In genomic region chr4:105098158-105098557, GRCm38 (mm10) we compare ENCODE assay signal across 29 mouse cellular contexts. TPM values are rescaled to one million over a fixed set of nuclear protein-coding genes. Genes with fewer than 3 reads are reported as not detected.
DNase-seq lines count a peak whose midpoint lies in the region; ATAC-seq and TF ChIP-seq lines count a peak whose summit lies in the region.
"Had no signal": no experiment of that assay in that cellular context is flagged by ENCODE, and none has a peak within 500 bp of the region (broad histone marks: within the 10 kb centered on the region; RNA-seq: fewer than 3 reads in every experiment).

No protein-coding gene starts in this region.

- H3K4me2 ChIP-seq in heart, embryonic 14.5 days (ENCODE audit: low read length), result no peak overlapping the region
- H3K4me2 ChIP-seq in liver, postnatal 0 days (ENCODE audit: low read depth, low read length), result no peak overlapping the region
- H3K4me2 ChIP-seq: heart, embryonic 13.5 days; hindbrain, embryonic 13.5 days; limb, embryonic 12.5 days; liver, embryonic 11.5 days; midbrain, embryonic 12.5 days; neural tube, embryonic 13.5 days had no signal

- H3K9ac ChIP-seq in heart, embryonic 14.5 days (ENCODE audit: low read length), result 0 out of 2 replicates have a peak overlapping the region, but pooled peaks have one; percentile 8
- H3K9ac ChIP-seq in liver, adult 2 months (ENCODE audit: low read depth, low read length), result no peak overlapping the region
- H3K9ac ChIP-seq in liver, postnatal 0 days (replicated peaks), result no peak overlapping the region
- H3K9ac ChIP-seq: hindbrain, embryonic 13.5 days; limb, embryonic 12.5 days; midbrain, embryonic 12.5 days; neural tube, embryonic 13.5 days had no signal

- intact Hi-C loops in gastrocnemius, adult 2 months (cut with DNase I), result no loop called here
- intact Hi-C loops in heart, postnatal 14 days (cut with DNase I), result no loop called here

- H3K27ac ChIP-seq in gastrocnemius, adult 2 months, result peak overlapping the region; percentile 95
- peak overlapping the region in 1 of 2 experiments; percentile 94; a peak in 3 of 4 replicates for H3K27ac ChIP-seq in heart, embryonic 14.5 days (replicated peaks in 1 of 2; ENCODE audit: control insufficient read depth in 1 of 2, insufficient read depth in 1 of 2, low read depth in 2 of 2, low read length in 2 of 2)
- peak overlapping the region; percentile 50; the same call in 1 of the 2 replicates for H3K27ac ChIP-seq in liver, adult 2 months (replicated peaks; ENCODE audit: insufficient read depth, low read depth, low read length)
- no peak overlapping the region for H3K27ac ChIP-seq in liver, postnatal 0 days (ENCODE audit: low read depth)
- H3K27ac ChIP-seq in cortical plate, adult 2 months (ENCODE audit: insufficient read depth, low read length), result 0 out of 2 replicates have a peak overlapping the region, but pooled peaks have one; percentile 40
- H3K27ac ChIP-seq: hindbrain, embryonic 13.5 days; limb, embryonic 12.5 days; midbrain, embryonic 12.5 days; neural tube, embryonic 13.5 days had no signal

- H3K36me3 ChIP-seq in heart, embryonic 14.5 days (ENCODE audit: control insufficient read depth, insufficient read depth, low read length), result no peaks in the 10 kb centered on the region
- H3K36me3 ChIP-seq in liver, adult 2 months (ENCODE audit: control insufficient read depth, insufficient read depth, low read length), result no peaks in the 10 kb centered on the region
- H3K36me3 ChIP-seq in liver, postnatal 0 days (replicated peaks; ENCODE audit: insufficient read depth, low read length), result no peaks in the 10 kb centered on the region
- H3K36me3 ChIP-seq: hindbrain, embryonic 13.5 days; limb, embryonic 12.5 days; midbrain, embryonic 12.5 days; neural tube, embryonic 13.5 days had no signal

- no peak for TF ChIP-seq EP300 in liver, postnatal 0 days (IDR thresholded peaks at IDR 0.05; ENCODE audit: low read depth)

- no peak for TF ChIP-seq CTCF in gastrocnemius, adult 2 months (IDR thresholded peaks at IDR 0.05)
- no peak for TF ChIP-seq CTCF in liver, adult 2 months (IDR thresholded peaks at IDR 0.05; ENCODE audit: low read depth, low read length)
- TF ChIP-seq CTCF in liver, postnatal 0 days (IDR thresholded peaks at IDR 0.05; ENCODE audit: low read depth), result no peak
- TF ChIP-seq CTCF in cortical plate, adult 2 months (IDR thresholded peaks at IDR 0.05; ENCODE audit: extremely low read depth, insufficient read depth, low read length), result no peak

- no peak overlapping the region for H3K4me3 ChIP-seq in gastrocnemius, adult 2 months
- no peak overlapping the region for H3K4me3 ChIP-seq in heart, embryonic 14.5 days (ENCODE audit: control insufficient read depth in 1 of 2, insufficient read depth in 1 of 2, low read depth in 1 of 2, low read length in 2 of 2)
- no peak overlapping the region for H3K4me3 ChIP-seq in liver, adult 2 months (ENCODE audit: insufficient read depth, low read depth, low read length)
- no peak overlapping the region for H3K4me3 ChIP-seq in liver, postnatal 0 days (ENCODE audit: low read depth, low read length)
- H3K4me3 ChIP-seq in cortical plate, adult 2 months (ENCODE audit: insufficient read depth, low read length), result no peak overlapping the region
- H3K4me3 ChIP-seq: heart, embryonic 13.5 days; hindbrain, embryonic 13.5 days; limb, embryonic 12.5 days; megakaryocyte, embryonic 14.5 days; midbrain, embryonic 12.5 days; myocyte; neural tube, embryonic 13.5 days had no signal

- H3K9me3 ChIP-seq in heart, embryonic 14.5 days (ENCODE audit: control insufficient read depth, low read length), result no peaks in the 10 kb centered on the region
- H3K9me3 ChIP-seq in liver, postnatal 0 days (ENCODE audit: low read length), result no peaks in the 10 kb centered on the region
- H3K9me3 ChIP-seq: heart, embryonic 13.5 days; hindbrain, embryonic 13.5 days; limb, embryonic 12.5 days; megakaryocyte, embryonic 14.5 days; midbrain, embryonic 12.5 days; neural tube, embryonic 13.5 days had no signal

- 72% methylated on average over 8 of the region's 8 CpGs for WGBS in heart, embryonic 14.5 days
- 55% methylated on average over 8 of the region's 8 CpGs for WGBS in liver, adult 2 months
- 80% methylated on average over 8 of the region's 8 CpGs for WGBS in liver, postnatal 0 days (ENCODE audit: insufficient replicate concordance)

- peaks cover 20 to 58% of the 10 kb centered on the region in 2 experiments for H3K4me1 ChIP-seq in heart, embryonic 14.5 days (ENCODE audit: control insufficient read depth in 2 of 2, insufficient read depth in 2 of 2, low read length in 2 of 2)
- peaks cover 44% of the 10 kb centered on the region for H3K4me1 ChIP-seq in liver, adult 2 months (ENCODE audit: control insufficient read depth, insufficient read depth, low read length)
- H3K4me1 ChIP-seq in liver, postnatal 0 days (ENCODE audit: insufficient read depth), result no peaks in the 10 kb centered on the region; the same call in 1 of the 2 replicates
- peaks cover 7% of the 10 kb centered on the region for H3K4me1 ChIP-seq in cortical plate, adult 2 months (ENCODE audit: control insufficient read depth, insufficient read depth, low read length)
- H3K4me1 ChIP-seq: limb, embryonic 12.5 days had no signal

- peaks cover 25% of the 10 kb centered on the region; the same call in 1 of the 2 replicates for H3K79me2 ChIP-seq in liver, adult 2 months (ENCODE audit: control insufficient read depth, insufficient read depth, low read length)

- no peaks in the 10 kb centered on the region for H3K27me3 ChIP-seq in heart, embryonic 14.5 days (ENCODE audit: control insufficient read depth, insufficient read depth, low read length)
- H3K27me3 ChIP-seq in liver, adult 2 months (ENCODE audit: control insufficient read depth, insufficient read depth, low read length), result no peaks in the 10 kb centered on the region
- H3K27me3 ChIP-seq in liver, postnatal 0 days (ENCODE audit: insufficient read depth, low read length), result no peaks in the 10 kb centered on the region
- H3K27me3 ChIP-seq: heart, embryonic 13.5 days; hindbrain, embryonic 13.5 days; limb, embryonic 12.5 days; midbrain, embryonic 12.5 days; neural tube, embryonic 13.5 days had no signal

- ATAC-seq in heart, embryonic 14.5 days (ENCODE audit: insufficient number of reproducible peaks, insufficient read depth, low FRiP score, low read depth), result no peak
- ATAC-seq in liver, postnatal 0 days, result no peak
- ATAC-seq: activated CD4-positive, CD25-positive, alpha-beta regulatory T cell, adult 4 months; CD4-positive, CD25-positive, alpha-beta regulatory T cell, adult 4 months; forebrain, embryonic 16.5 days; intestine, embryonic 16.5 days had no signal

- DNase-seq in gastrocnemius, adult 2 months, result no peak
- no peak for DNase-seq in gastrocnemius, adult 18-20 months (ENCODE audit: low spot score)
- DNase-seq in heart, postnatal 14 days, result no peak
- DNase-seq in liver, adult 2 months (ENCODE audit: extremely low read depth, low read depth, low spot score), result no peak
- no peak for DNase-seq in liver, postnatal 0 days
- DNase-seq in kidney, postnatal 10 days, result no peak
- DNase-seq: adrenal gland, adult 2 months; adrenal gland, postnatal 36 days; cerebellum, adult 8-10 months; cerebellum, postnatal 25 days; gastrocnemius, postnatal 36 days; kidney, adult 8-10 months; kidney, postnatal 14 days; layer of hippocampus, adult 9-11 months; lung, postnatal 4 days had no signal

- TF ChIP-seq POLR2A in liver, adult 2 months (IDR thresholded peaks at IDR 0.05; ENCODE audit: extremely low read depth, insufficient read depth, low read length), result no peak
- no peak for TF ChIP-seq POLR2A in cortical plate, adult 2 months (IDR thresholded peaks at IDR 0.05; ENCODE audit: extremely low read depth, insufficient read depth, low read length)

RNA-seq across cellular contexts. Expression of gene Prkaa2, which starts 11.5 kb away (rescaled TPM):
- 100 to 1,000 TPM; 135 to 136 TPM for total RNA-seq in gastrocnemius, adult 2 months (2021)
- 100 to 1,000 TPM; 134 to 146 TPM for total RNA-seq in gastrocnemius, adult 18-20 months (2021)
- polyA plus RNA-seq in heart, embryonic 14.5 days (2014; fragmentation: Nextera tagmentation; extraction: Ambion mirVana), result 63.0 and 67.7 TPM in 2 replicates
- total RNA-seq in heart, postnatal 14 days (2021), result 10 to 100 TPM; 66.3 to 68.0 TPM
- total RNA-seq in liver, adult 2 months (2014; rRNA removed), result 21.3 and 24.9 TPM in 2 replicates
- polyA plus RNA-seq in liver, adult 2 months (2012; rRNA removed), result 8.2 and 11.3 TPM in 2 replicates
- 1.1 TPM in 2 replicates for polyA plus RNA-seq in liver, postnatal 0 days (2015; fragmentation: Nextera tagmentation; extraction: Ambion mirVana)
- 13.8 and 14.2 TPM in 2 replicates for polyA plus RNA-seq in cortical plate, adult 2 months (2012; rRNA removed)
- polyA plus RNA-seq: CD4-positive, CD25-positive, alpha-beta regulatory T cell, adult 4 months had no signal

RNA-seq across cellular contexts. Expression of gene Plpp3, which starts 59.0 kb away (rescaled TPM):
- total RNA-seq in gastrocnemius, adult 2 months (2021), result 10 to 100 TPM; 45.8 to 69.1 TPM
- total RNA-seq in gastrocnemius, adult 18-20 months (2021), result 10 to 100 TPM; 42.6 to 62.5 TPM
- 32.0 and 32.8 TPM in 2 replicates for polyA plus RNA-seq in heart, embryonic 14.5 days (2014; fragmentation: Nextera tagmentation; extraction: Ambion mirVana)
- 10 to 100 TPM; 78.5 to 81.2 TPM for total RNA-seq in heart, postnatal 14 days (2021)
- total RNA-seq in liver, adult 2 months (2014; rRNA removed), result 64.1 and 81.1 TPM in 2 replicates
- polyA plus RNA-seq in liver, adult 2 months (2012; rRNA removed), result 81.0 and 84.2 TPM in 2 replicates
- polyA plus RNA-seq in liver, postnatal 0 days (2015; fragmentation: Nextera tagmentation; extraction: Ambion mirVana), result 50.3 and 62.4 TPM in 2 replicates
- 258 and 263 TPM in 2 replicates for polyA plus RNA-seq in cortical plate, adult 2 months (2012; rRNA removed)
- polyA plus RNA-seq: activated CD4-positive, CD25-positive, alpha-beta regulatory T cell, adult 4 months had no signal
